Mouse (Mus musculus) liver, embryonic 14.5 days (tissue): ENCODE measurements around the gene Gm6020.
"Not testable (repeated sequence)": the region's sequence is repeated elsewhere in the genome, so short reads cannot be mapped to it uniquely, and the experiment has no call there.

ENCODE experiments used
- CTCF ChIP-seq: IDR thresholded peaks from 2 replicates; pipeline ENCODE4 v1.5.1; 2016; ENCODE audit warnings: antibody characterized with exemption, low read depth, control low read depth
- EP300 ChIP-seq: IDR thresholded peaks from 2 replicates; pipeline ENCODE4 v1.6.1; 2016; ENCODE audit warnings: antibody characterized with exemption, low read depth

DNA sequence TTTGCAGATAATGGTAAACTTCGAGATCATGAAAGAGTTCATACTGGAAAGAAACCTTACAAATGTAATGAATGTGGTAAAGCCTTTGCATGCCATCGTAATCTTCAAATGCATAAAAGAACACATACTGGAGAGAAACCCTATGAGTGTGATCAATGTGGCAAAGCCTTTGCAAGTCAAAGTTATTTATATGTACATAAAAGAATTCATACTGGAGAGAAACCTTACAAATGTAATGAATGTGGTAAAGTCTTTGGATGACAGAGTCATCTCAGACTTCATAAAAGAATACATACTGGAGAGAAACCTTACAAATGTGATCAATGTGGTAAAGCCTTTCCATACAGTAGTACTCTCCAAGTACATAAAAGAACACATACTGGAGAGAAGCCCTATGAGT is at the start of gene Gm6020:
- TF ChIP-seq CTCF, EP300: not testable (repeated sequence)
